Mouse (Mus musculus) spleen, postnatal 14 days (tissue): ENCODE measurements at regions not wholly inside any gene's neighbourhood (a gene's known extent, or its start where the extent isn't known, plus 50 kb on each side); places are given as distances from the start of the nearest gene placed in this dataset.
"Not testable (repeated sequence)": the region's sequence is repeated elsewhere in the genome, so short reads cannot be mapped to it uniquely, and the experiment has no call there.

Experiments used
- DNase-seq, 2 experiments: peaks; one replicate each; pipeline ENCODE4 v3.0.0; 2021 to 2022; ENCODE audit warnings: low spot score in 2 of 2

GRCm38 (mm10) chr12:20196386-20196785 is 242.1 kb downstream of the Gm21863 start:
- not testable (repeated sequence) for DNase-seq

DNA sequence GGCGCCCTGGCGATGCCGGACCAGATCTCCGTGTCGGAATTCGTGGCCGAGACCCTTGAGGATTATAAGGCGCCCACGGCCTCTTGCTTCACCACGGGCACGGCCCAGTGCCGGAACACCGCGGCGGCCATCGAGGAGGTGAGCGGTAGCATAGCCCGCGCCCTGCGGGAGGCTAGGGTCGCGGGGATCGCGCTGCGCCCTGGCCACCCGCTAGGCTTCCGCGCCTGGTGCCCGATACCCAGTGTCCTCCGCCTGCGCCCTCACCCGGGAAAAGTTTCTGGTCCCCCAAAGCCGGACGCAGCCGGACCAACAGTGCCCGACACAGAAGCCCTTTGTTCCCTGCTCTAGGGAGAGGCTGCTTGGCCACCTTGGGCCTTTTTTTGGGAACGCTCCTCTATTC is 242.6 kb downstream of the Gm21863 start:
- not testable (repeated sequence) for DNase-seq

- DNase-seq, result not testable (repeated sequence)
Observed at GRCm38 (mm10) chr12:20223921-20224320, 269.6 kb downstream of the Gm21863 start.

DNA sequence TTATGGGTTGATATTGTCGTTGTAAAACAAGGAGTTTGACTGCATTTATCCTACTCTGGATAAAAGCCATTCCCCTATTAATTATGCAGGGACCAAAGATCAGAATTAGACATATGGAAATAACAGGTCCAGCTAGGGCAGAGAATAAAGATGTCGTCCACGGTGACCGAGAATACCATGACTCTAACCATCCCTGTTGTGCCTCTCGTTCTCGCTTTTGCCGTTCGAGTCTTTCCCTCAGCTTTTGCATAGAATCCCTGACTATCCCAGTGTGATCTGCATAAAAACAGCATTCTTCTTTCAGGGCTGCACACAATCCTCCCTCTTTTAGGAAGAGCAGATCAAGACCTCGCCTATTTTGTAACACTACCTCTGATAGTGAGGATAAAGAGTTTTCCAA is 272.5 kb downstream of the Gm21863 start:
- not testable (repeated sequence) for DNase-seq

- peak in 1 of 2 experiments; percentile 0 for DNase-seq
Observed at GRCm38 (mm10) chr12:20227427-20228160, 273.3 kb downstream of the Gm21863 start.

- DNase-seq, result peak in 1 of 2 experiments; percentile 0
Observed at GRCm38 (mm10) chr12:20228321-20228999, 274.2 kb downstream of the Gm21863 start.

DNA sequence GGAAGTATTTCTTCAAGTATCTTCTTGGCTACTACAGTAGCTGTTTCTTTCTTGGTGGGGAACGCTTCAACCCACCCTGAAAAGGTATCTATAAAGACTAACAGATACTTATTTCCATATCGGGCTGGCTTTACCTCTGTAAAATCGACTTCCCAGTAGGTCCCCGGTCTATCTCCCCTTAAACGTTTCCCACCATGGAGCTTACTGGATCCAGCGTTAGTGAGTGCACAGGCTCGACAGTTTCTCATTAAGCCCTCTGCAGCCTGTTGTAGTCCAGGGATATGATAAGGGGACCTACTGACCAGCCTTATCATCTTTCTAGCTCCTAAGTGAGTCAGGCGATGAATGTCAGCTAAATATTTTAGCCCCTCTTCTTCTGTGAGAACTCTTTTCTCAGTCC is 275.1 kb downstream of the Gm21863 start:
- DNase-seq, result not testable (repeated sequence)

GRCm38 (mm10) chr12:20230141-20230892 is 276.0 kb downstream of the Gm21863 start:
- DNase-seq, result peak in 1 of 2 experiments; percentile 3

- DNase-seq, result peak in 1 of 2 experiments; percentile 4
Observed at GRCm38 (mm10) chr12:20230893-20231235, 276.6 kb downstream of the Gm21863 start.

GRCm38 (mm10) chr12:20231528-20231927 is 277.2 kb downstream of the Gm21863 start:
- peak; percentile 2 to 13 for DNase-seq

DNA sequence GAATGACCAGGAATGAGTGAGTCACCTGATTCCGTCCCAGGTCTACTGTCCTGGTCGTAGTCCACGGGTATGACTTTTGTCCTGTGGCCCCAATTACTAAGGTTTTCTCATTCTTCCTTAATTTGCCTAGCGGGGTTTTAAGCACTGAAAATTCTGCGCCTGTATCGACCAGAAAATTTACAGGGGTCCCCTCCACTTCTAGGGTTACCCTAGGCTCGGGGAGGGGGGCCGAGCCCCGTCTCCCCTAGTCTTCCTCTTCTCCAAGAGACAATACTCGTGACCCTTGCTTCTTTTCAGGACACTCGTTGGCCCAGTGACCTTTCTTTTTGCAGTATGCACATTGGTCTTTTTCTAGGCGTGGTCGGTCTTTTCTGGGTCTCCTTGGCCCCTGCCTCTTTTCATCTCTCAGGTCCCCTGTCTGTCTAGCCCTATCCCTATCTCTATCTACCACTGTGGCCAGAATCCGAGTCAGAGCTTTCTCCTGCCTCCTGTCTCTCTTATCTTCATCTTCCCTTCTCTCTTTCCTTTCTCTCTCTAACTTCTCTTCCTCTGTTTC is 277.8 kb downstream of the Gm21863 start:
- peak in 1 of 2 experiments; percentile 1 for DNase-seq

- DNase-seq, result peak; percentile 3 to 20
Observed at GRCm38 (mm10) chr12:20232746-20233453, 278.6 kb downstream of the Gm21863 start.

- DNase-seq, result peak in 1 of 2 experiments; percentile 0
Observed at GRCm38 (mm10) chr12:20233454-20233831, 279.1 kb downstream of the Gm21863 start.

DNA sequence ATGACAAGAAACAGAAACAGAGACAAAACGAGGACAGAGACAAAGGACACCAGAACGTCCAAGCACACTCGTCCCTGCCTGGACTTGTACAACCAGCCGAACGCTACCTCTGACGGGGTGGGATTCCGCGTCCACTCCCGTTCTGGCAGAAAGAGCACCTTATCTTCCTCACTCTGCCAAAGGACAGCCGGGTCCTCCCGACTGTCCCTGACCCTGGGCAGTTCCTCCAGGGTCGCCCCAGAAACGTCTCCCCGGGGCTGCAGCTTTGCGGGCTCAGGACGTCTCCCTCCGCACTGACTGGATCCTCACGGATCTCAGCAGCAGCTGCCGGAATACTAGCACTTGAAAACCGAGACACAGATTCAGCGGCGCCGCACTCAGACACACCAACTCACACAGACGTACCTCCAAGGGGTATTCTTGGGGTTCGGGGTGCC is 279.6 kb downstream of the Gm21863 start:
- peak; percentile 10 to 15 for DNase-seq
